Mouse (Mus musculus) midbrain, embryonic 15.5 days (tissue): ENCODE data around the gene Cwc22. TPM values are rescaled to one million over a fixed set of nuclear protein-coding genes. Genes with fewer than 3 reads are reported as not detected.

ENCODE experiments used
- ATAC-seq: fragments of 200-750 bp; cut with Nextera tagmentation; replicated peaks from 2 replicates; pipeline ENCODE4 v1.8.0; 2017; ENCODE audit warnings: moderate TSS enrichment
- H3K27ac ChIP-seq: fragments of 300-500 bp; sonication (generic); 2 replicates; pipeline ENCODE4 v1.5.1; 2015; ENCODE audit warnings: mild to moderate bottlenecking, inconsistent platforms
- H3K27me3 ChIP-seq: fragments of 300-500 bp; sonication (generic); replicated peaks from 2 replicates; pipeline ENCODE4 v1.6.1; 2015; ENCODE audit warnings: inconsistent platforms
- H3K36me3 ChIP-seq: fragments of 300-500 bp; sonication (generic); replicated peaks from 2 replicates; pipeline ENCODE4 v1.6.1; 2015; ENCODE audit warnings: inconsistent platforms
- H3K4me1 ChIP-seq: fragments of 300-500 bp; sonication (generic); 2 replicates; pipeline ENCODE4 v1.6.1; 2015; ENCODE audit warnings: inconsistent platforms
- H3K4me2 ChIP-seq: fragments of 300-500 bp; sonication (generic); 2 replicates; pipeline ENCODE4 v1.6.1; 2015; ENCODE audit warnings: inconsistent platforms, mild to moderate bottlenecking, moderate library complexity
- H3K4me3 ChIP-seq: fragments of 300-500 bp; sonication (generic); 2 replicates; pipeline ENCODE4 v1.5.1; 2015; ENCODE audit warnings: mild to moderate bottlenecking, inconsistent platforms
- H3K9ac ChIP-seq: fragments of 300-500 bp; sonication (generic); 2 replicates; pipeline ENCODE4 v1.6.1; 2015; ENCODE audit warnings: mild to moderate bottlenecking, inconsistent platforms
- H3K9me3 ChIP-seq: fragments of 300-500 bp; sonication (generic); 2 replicates; pipeline ENCODE4 v1.6.1; 2016; ENCODE audit warnings: inconsistent platforms
- WGBS: fragments of 180-500 bp; shearing (Covaris S2); methylation state at CpG from one replicate; pipeline ENCODE4 v1.1.7; 2015; ENCODE audit warnings: mixed read lengths; 5-methylcytosine and 5-hydroxymethylcytosine counted together
- polyA plus RNA-seq: library from polyadenylated mRNA; unstranded; fragments of >200 nt; fragmentation: Nextera tagmentation; extraction: Ambion mirVana; gene quantifications from 2 replicates; pipeline ENCODE4 v1.2.1, GENCODE M21; 2015

Gene Cwc22
- polyA plus RNA-seq, 1 experiment from 2014 or later, result 22.9 TPM

GRCm38 (mm10) chr2:77960711-77961110, 14.5 kb upstream of the Cwc22 start:
- no peaks in the 10 kb centered on the region for H3K4me1 ChIP-seq
- H3K4me3 ChIP-seq, result no peak overlapping the region
- H3K9ac ChIP-seq, result no peak overlapping the region
- no peaks in the 10 kb centered on the region for H3K27me3 ChIP-seq
- no peaks in the 10 kb centered on the region for H3K36me3 ChIP-seq
- H3K27ac ChIP-seq, result no peak overlapping the region
- 85% methylated on average over 3 of the region's 3 CpGs for WGBS
- no peaks in the 10 kb centered on the region for H3K9me3 ChIP-seq
- no peak overlapping the region for H3K4me2 ChIP-seq
- ATAC-seq, result no peak

- no peak overlapping the region for H3K9ac ChIP-seq
- H3K36me3 ChIP-seq, result no peaks in the 10 kb centered on the region
- H3K4me2 ChIP-seq, result no peak overlapping the region
- H3K27me3 ChIP-seq, result no peaks in the 10 kb centered on the region
- no peak overlapping the region for H3K27ac ChIP-seq
- no peak for ATAC-seq
- WGBS, result 89% methylated on average over 1 of the region's 1 CpGs
- H3K4me1 ChIP-seq, result no peaks in the 10 kb centered on the region
- H3K9me3 ChIP-seq, result no peaks in the 10 kb centered on the region
- H3K4me3 ChIP-seq, result no peak overlapping the region
Measured at GRCm38 (mm10) chr2:77959341-77959740, 13.2 kb upstream of the Cwc22 start.

GRCm38 (mm10) chr2:77951415-77951913, 5.3 kb upstream of the Cwc22 start:
- Histone ChIP-seq H3K36me3 (no peaks in the 10 kb centered on the region), H3K27ac (no peak overlapping the region), H3K4me1 (no peaks in the 10 kb centered on the region), H3K9me3 (no peaks in the 10 kb centered on the region), H3K4me3 (no peak overlapping the region), H3K27me3 (no peaks in the 10 kb centered on the region), H3K9ac (no peak overlapping the region), H3K4me2 (no peak overlapping the region)
- ATAC-seq, result no peak
- WGBS, result 90% methylated on average over 6 of the region's 6 CpGs

- H3K27me3 ChIP-seq, result no peaks in the 10 kb centered on the region
- WGBS, result 84% methylated on average over 1 of the region's 1 CpGs
Measured at GRCm38 (mm10) chr2:77950111-77950510, 3.9 kb upstream of the Cwc22 start.

GRCm38 (mm10) chr2:77949521-77949920, 3.3 kb upstream of the Cwc22 start:
- Histone ChIP-seq H3K4me3 (no peak overlapping the region), H3K4me1 (peaks cover 9% of the 10 kb centered on the region), H3K9ac (no peak overlapping the region), H3K27me3 (no peaks in the 10 kb centered on the region), H3K4me2 (no peak overlapping the region), H3K36me3 (no peaks in the 10 kb centered on the region), H3K27ac (no peak overlapping the region), H3K9me3 (no peaks in the 10 kb centered on the region)
- no peak for ATAC-seq
- WGBS, result 81% methylated on average over 1 of the region's 1 CpGs

More at GRCm38 (mm10) chr2:77950111-77950510, 3.9 kb upstream of the Cwc22 start:
- peaks cover 3% of the 10 kb centered on the region for H3K4me1 ChIP-seq
- no peaks in the 10 kb centered on the region for H3K9me3 ChIP-seq
- H3K36me3 ChIP-seq, result no peaks in the 10 kb centered on the region
- no peak overlapping the region for H3K4me3 ChIP-seq
- H3K9ac ChIP-seq, result no peak overlapping the region
- ATAC-seq, result no peak
- H3K27ac ChIP-seq, result no peak overlapping the region
- H3K4me2 ChIP-seq, result no peak overlapping the region

- H3K4me1 ChIP-seq, result peaks cover 13% of the 10 kb centered on the region
- H3K36me3 ChIP-seq, result no peaks in the 10 kb centered on the region
- no peaks in the 10 kb centered on the region for H3K9me3 ChIP-seq
- ATAC-seq, result no peak
- no peak overlapping the region for H3K27ac ChIP-seq
- 86% methylated on average over 2 of the region's 2 CpGs for WGBS
- H3K27me3 ChIP-seq, result no peaks in the 10 kb centered on the region
- no peak overlapping the region for H3K4me3 ChIP-seq
- no peak overlapping the region for H3K4me2 ChIP-seq
- no peak overlapping the region for H3K9ac ChIP-seq
Measured at GRCm38 (mm10) chr2:77948921-77949320, 2.7 kb upstream of the Cwc22 start.

- H3K36me3 ChIP-seq, result no peaks in the 10 kb centered on the region
- H3K4me2 ChIP-seq, result no peak overlapping the region
- no peak overlapping the region for H3K9ac ChIP-seq
- no peak overlapping the region for H3K4me3 ChIP-seq
- WGBS, result 86% methylated on average over 1 of the region's 1 CpGs
- no peaks in the 10 kb centered on the region for H3K27me3 ChIP-seq
- H3K9me3 ChIP-seq, result no peaks in the 10 kb centered on the region
- H3K27ac ChIP-seq, result no peak overlapping the region
- ATAC-seq, result no peak
- peaks cover 13% of the 10 kb centered on the region for H3K4me1 ChIP-seq
Measured at GRCm38 (mm10) chr2:77948126-77948525, 2.0 kb upstream of the Cwc22 start.

GRCm38 (mm10) chr2:77947161-77947870, 1.1 kb upstream of the Cwc22 start:
- no peak overlapping the region for H3K9ac ChIP-seq
- peaks cover 13% of the 10 kb centered on the region for H3K4me1 ChIP-seq
- no peak for ATAC-seq
- no peak overlapping the region for H3K4me3 ChIP-seq
- H3K36me3 ChIP-seq, result no peaks in the 10 kb centered on the region
- 75% methylated on average over 3 of the region's 3 CpGs for WGBS
- no peaks in the 10 kb centered on the region for H3K9me3 ChIP-seq
- no peaks in the 10 kb centered on the region for H3K27me3 ChIP-seq
- no peak overlapping the region for H3K4me2 ChIP-seq
- no peak overlapping the region for H3K27ac ChIP-seq

GRCm38 (mm10) chr2:77944860-77945595, 1.1 kb downstream of the Cwc22 start:
- Histone ChIP-seq H3K4me2 (peak overlapping the region; percentile 73), H3K27ac (peak overlapping the region; percentile 86), H3K36me3 (no peaks in the 10 kb centered on the region), H3K9ac (peak overlapping the region; percentile 91), H3K4me1 (peaks cover 13% of the 10 kb centered on the region), H3K4me3 (peak overlapping the region; percentile 86), H3K27me3 (no peaks in the 10 kb centered on the region), H3K9me3 (no peaks in the 10 kb centered on the region)
- 48% methylated on average over 8 of the region's 8 CpGs for WGBS
- ATAC-seq, result peak; percentile 5; the same call in 1 of the 2 replicates

GRCm38 (mm10) chr2:77944281-77944680, 1.9 kb downstream of the Cwc22 start:
- H3K9me3 ChIP-seq, result no peaks in the 10 kb centered on the region
- H3K4me1 ChIP-seq, result peaks cover 13% of the 10 kb centered on the region
- H3K27me3 ChIP-seq, result no peaks in the 10 kb centered on the region
- H3K9ac ChIP-seq, result no peak overlapping the region
- H3K4me3 ChIP-seq, result no peak overlapping the region
- ATAC-seq, result no peak
- H3K27ac ChIP-seq, result no peak overlapping the region
- WGBS, result 91% methylated on average over 5 of the region's 5 CpGs
- no peaks in the 10 kb centered on the region for H3K36me3 ChIP-seq
- H3K4me2 ChIP-seq, result 0 out of 2 replicates have a peak overlapping the region, but pooled peaks have one; percentile 73

- Histone ChIP-seq H3K27me3 (no peaks in the 10 kb centered on the region), H3K9me3 (no peaks in the 10 kb centered on the region), H3K36me3 (no peaks in the 10 kb centered on the region), H3K27ac (no peak overlapping the region), H3K4me3 (no peak overlapping the region), H3K4me1 (peaks cover 13% of the 10 kb centered on the region), H3K9ac (no peak overlapping the region), H3K4me2 (no peak overlapping the region)
- ATAC-seq, result no peak
- 90% methylated on average over 2 of the region's 2 CpGs for WGBS
Measured at GRCm38 (mm10) chr2:77941944-77942343, 4.2 kb downstream of the Cwc22 start.

- no peaks in the 10 kb centered on the region for H3K9me3 ChIP-seq
- no peak for ATAC-seq
- H3K9ac ChIP-seq, result no peak overlapping the region
- H3K4me3 ChIP-seq, result no peak overlapping the region
- H3K36me3 ChIP-seq, result peaks cover 9% of the 10 kb centered on the region; the same call in 1 of the 2 replicates
- H3K27ac ChIP-seq, result no peak overlapping the region
- no peaks in the 10 kb centered on the region for H3K27me3 ChIP-seq
- 89% methylated on average over 4 of the region's 4 CpGs for WGBS
- H3K4me2 ChIP-seq, result no peak overlapping the region
- no peaks in the 10 kb centered on the region for H3K4me1 ChIP-seq
Measured at GRCm38 (mm10) chr2:77938317-77938716, 7.9 kb downstream of the Cwc22 start.
